Mouse (Mus musculus) ES-Bruce4 (cell line): ENCODE results near the gene 1700024P04Rik.
"Not testable (repeated sequence)": the region's sequence is repeated elsewhere in the genome, so short reads cannot be mapped to it uniquely, and the experiment has no call there.

Experiments
- CTCF ChIP-seq: IDR thresholded peaks from one replicate; pipeline ENCODE4 v1.8.1; 2011; ENCODE audit warnings: low read depth, low read length
- EP300 ChIP-seq: IDR thresholded peaks from 2 replicates; pipeline ENCODE4 v1.6.1; 2011; ENCODE audit warnings: low read depth, low read length; ENCODE audit not compliant: insufficient read depth
- POLR2A ChIP-seq: IDR thresholded peaks from one replicate; pipeline ENCODE4 v1.8.1; 2011; ENCODE audit warnings: low read length; ENCODE audit not compliant: insufficient read depth

DNA sequence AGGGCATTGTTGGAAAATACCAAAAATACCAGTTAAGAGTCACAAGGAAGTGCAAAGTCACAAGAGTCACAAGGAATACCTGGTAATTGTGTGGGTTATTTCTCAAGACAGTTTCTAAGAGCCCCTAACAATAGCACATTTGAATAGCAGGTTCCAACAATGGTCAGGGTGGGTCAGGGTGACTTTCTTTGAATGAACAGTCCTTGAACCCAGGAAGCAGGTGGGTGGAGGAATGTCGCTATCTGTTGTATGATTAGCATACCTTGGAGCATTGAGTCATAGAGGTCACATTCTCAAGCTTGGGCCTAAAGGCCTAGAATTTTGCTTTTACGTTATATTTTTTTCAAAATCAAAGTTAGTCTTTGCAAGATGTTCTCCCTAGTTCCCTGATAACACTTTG, 17.3 kb upstream of the 1700024P04Rik start:
- not testable (repeated sequence) for TF ChIP-seq POLR2A, CTCF, EP300
